Mouse (Mus musculus): ENCODE measurements around the gene Il1r1. TPM values are rescaled to one million over a fixed set of nuclear protein-coding genes. Genes with fewer than 3 reads are reported as not detected.
A peak's percentile ranks its signal among the peaks of the same experiment; 100 is the strongest.

Gene Il1r1
- polyA plus RNA-seq, 1 experiment = 3.4 TPM

DNA sequence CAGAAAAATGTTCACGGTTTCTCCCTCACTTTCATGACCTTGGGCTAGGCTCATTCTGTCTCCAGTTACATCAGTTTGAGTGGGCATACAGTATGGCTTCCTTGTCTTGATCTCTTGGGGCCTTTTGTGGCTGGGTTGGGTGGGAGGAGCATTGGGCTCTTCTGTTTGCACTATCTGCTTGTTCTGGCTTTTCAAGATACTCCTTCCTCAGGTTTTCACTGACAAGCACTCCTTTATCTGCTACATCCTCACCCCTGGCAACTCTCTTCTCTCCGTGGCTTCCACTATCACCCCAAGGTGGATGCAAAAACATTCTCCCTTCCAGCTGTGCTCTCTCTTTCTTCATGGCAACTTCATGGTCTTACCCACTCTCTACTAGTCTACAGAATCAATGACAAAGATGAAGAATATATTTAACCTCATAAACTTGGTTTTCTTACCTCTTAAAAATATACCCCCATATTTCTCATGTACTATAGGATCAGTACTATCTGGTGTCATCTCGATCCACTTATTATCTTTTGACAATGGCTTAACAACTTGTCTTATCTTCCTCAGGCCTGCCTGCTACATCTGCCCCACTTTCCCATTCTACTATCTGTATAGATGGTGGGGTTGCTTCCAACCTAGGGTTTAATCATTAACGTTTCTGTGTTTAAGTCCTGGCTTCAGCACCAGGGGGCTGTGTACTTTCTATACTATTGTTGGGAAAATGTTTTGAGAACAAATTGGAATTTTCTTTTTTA, 127.5 kb downstream of the Il1r1 start:
- DNase-seq = no peak
- Histone ChIP-seq H3K27ac (ENCODE audit: insufficient read depth, low read depth, low read length) (no peak overlapping the region), H3K4me3 (ENCODE audit: insufficient read depth, low read depth, low read length) (no peak overlapping the region), H3K36me3 (ENCODE audit: control insufficient read depth, insufficient read depth, low read length) (no peaks in the 10 kb centered on the region), H3K4me1 (ENCODE audit: control insufficient read depth, insufficient read depth, low read length) (no peaks in the 10 kb centered on the region), H3K27me3 (replicated peaks; ENCODE audit: control insufficient read depth, insufficient read depth, low read length) (no peaks in the 10 kb centered on the region)
- 80% methylated on average over 4 of the region's 4 CpGs for WGBS
- no peak for TF ChIP-seq POLR2A (IDR thresholded peaks at IDR 0.05; ENCODE audit: low read depth, low read length)
- no peak for TF ChIP-seq CTCF (conservative IDR thresholded peaks at IDR 0.05; ENCODE audit: insufficient read depth, insufficient read length, low read depth, low read length)

GRCm38 (mm10) chr1:40352904-40353286, 128.0 kb downstream of the Il1r1 start:
- no peak for DNase-seq
- 82% methylated on average over 2 of the region's 2 CpGs for WGBS
- TF ChIP-seq CTCF (conservative IDR thresholded peaks at IDR 0.05; ENCODE audit: insufficient read depth, insufficient read length, low read depth, low read length) (no peak), POLR2A (IDR thresholded peaks at IDR 0.05; ENCODE audit: low read depth, low read length) (no peak)
- Histone ChIP-seq H3K4me1 (ENCODE audit: control insufficient read depth, insufficient read depth, low read length) (no peaks in the 10 kb centered on the region), H3K4me3 (ENCODE audit: insufficient read depth, low read depth, low read length) (no peak overlapping the region), H3K27ac (ENCODE audit: insufficient read depth, low read depth, low read length) (no peak overlapping the region), H3K27me3 (replicated peaks; ENCODE audit: control insufficient read depth, insufficient read depth, low read length) (no peaks in the 10 kb centered on the region), H3K36me3 (ENCODE audit: control insufficient read depth, insufficient read depth, low read length) (no peaks in the 10 kb centered on the region)

GRCm38 (mm10) chr1:40354665-40355064, 129.8 kb downstream of the Il1r1 start:
- TF ChIP-seq CTCF (conservative IDR thresholded peaks at IDR 0.05; ENCODE audit: insufficient read depth, insufficient read length, low read depth, low read length) (no peak), POLR2A (IDR thresholded peaks at IDR 0.05; ENCODE audit: low read depth, low read length) (no peak)
- no peak overlapping the region for H3K27ac ChIP-seq (ENCODE audit: insufficient read depth, low read depth, low read length)
- no peaks in the 10 kb centered on the region for H3K36me3 ChIP-seq (ENCODE audit: control insufficient read depth, insufficient read depth, low read length)
- H3K4me3 ChIP-seq (ENCODE audit: insufficient read depth, low read depth, low read length) = no peak overlapping the region
- 86% methylated on average over 3 of the region's 3 CpGs for WGBS
- H3K4me1 ChIP-seq (ENCODE audit: control insufficient read depth, insufficient read depth, low read length) = no peaks in the 10 kb centered on the region
- no peak for DNase-seq
- H3K27me3 ChIP-seq (replicated peaks; ENCODE audit: control insufficient read depth, insufficient read depth, low read length) = no peaks in the 10 kb centered on the region

DNA sequence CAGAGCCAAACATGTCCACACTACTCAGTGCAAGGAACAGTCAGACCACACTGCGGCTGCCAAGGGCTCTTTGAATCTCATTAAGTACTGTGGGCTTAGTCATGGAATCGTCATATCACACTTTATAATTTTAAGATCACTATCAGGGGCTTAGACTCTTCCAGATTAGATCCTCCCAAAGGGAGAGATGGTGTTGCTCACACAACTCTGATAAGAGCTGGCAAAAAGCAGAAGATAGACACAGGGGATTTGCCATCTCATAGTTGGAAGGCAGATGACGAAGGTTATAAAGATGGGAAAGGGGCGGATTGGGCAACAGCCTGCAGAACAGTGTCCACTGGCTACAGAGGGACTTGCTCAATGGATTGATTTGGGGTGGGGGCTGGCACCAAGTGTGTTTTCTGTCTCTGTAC, 130.6 kb downstream of the Il1r1 start:
- no peak for TF ChIP-seq POLR2A (IDR thresholded peaks at IDR 0.05; ENCODE audit: low read depth, low read length)
- TF ChIP-seq CTCF (conservative IDR thresholded peaks at IDR 0.05; ENCODE audit: insufficient read depth, insufficient read length, low read depth, low read length) = no peak
- no peaks in the 10 kb centered on the region for H3K4me1 ChIP-seq (ENCODE audit: control insufficient read depth, insufficient read depth, low read length)
- no peak for DNase-seq
- no peak overlapping the region for H3K4me3 ChIP-seq (ENCODE audit: insufficient read depth, low read depth, low read length)
- WGBS = 88% methylated on average over 4 of the region's 4 CpGs
- no peak overlapping the region for H3K27ac ChIP-seq (ENCODE audit: insufficient read depth, low read depth, low read length)
- no peaks in the 10 kb centered on the region for H3K27me3 ChIP-seq (replicated peaks; ENCODE audit: control insufficient read depth, insufficient read depth, low read length)
- H3K36me3 ChIP-seq (ENCODE audit: control insufficient read depth, insufficient read depth, low read length) = no peaks in the 10 kb centered on the region

DNA sequence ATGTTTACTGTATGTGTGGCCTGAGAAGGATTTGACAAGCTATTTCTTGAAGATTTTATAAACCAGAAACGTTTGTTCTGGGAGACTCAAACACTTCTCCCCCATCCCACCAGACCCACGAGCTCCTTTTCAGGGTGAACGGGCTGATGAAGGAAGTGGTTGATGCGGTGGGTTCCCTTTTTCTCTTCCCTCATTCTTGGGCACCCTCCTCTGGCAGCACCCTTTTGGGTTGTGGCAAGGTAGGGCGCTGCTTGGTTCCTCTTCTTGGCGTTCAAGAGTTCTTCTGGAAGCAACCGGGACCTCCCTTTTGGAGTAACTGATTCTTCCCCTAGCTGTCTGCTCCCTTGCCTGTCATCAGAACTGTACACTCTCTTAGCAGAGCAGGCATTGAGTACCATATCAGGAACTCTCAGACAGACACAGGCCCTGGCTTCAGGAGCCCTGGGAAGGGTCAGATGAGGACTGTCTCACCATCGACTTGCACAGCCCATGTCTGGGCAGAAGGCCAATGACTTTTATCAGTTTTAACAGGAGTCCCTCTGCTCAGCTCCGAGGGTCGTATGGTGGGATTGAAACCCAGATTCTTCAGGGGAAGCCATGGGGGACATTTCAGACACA, 131.1 kb downstream of the Il1r1 start:
- peak; percentile 15 for DNase-seq
- no peak overlapping the region for H3K27ac ChIP-seq (ENCODE audit: insufficient read depth, low read depth, low read length)
- no peak for TF ChIP-seq POLR2A (IDR thresholded peaks at IDR 0.05; ENCODE audit: low read depth, low read length)
- no peak for TF ChIP-seq CTCF (conservative IDR thresholded peaks at IDR 0.05; ENCODE audit: insufficient read depth, insufficient read length, low read depth, low read length)
- H3K36me3 ChIP-seq (ENCODE audit: control insufficient read depth, insufficient read depth, low read length) = no peaks in the 10 kb centered on the region
- WGBS = 71% methylated on average over 10 of the region's 10 CpGs
- no peaks in the 10 kb centered on the region for H3K27me3 ChIP-seq (replicated peaks; ENCODE audit: control insufficient read depth, insufficient read depth, low read length)
- no peaks in the 10 kb centered on the region for H3K4me1 ChIP-seq (ENCODE audit: control insufficient read depth, insufficient read depth, low read length)
- H3K4me3 ChIP-seq (ENCODE audit: insufficient read depth, low read depth, low read length) = no peak overlapping the region

DNA sequence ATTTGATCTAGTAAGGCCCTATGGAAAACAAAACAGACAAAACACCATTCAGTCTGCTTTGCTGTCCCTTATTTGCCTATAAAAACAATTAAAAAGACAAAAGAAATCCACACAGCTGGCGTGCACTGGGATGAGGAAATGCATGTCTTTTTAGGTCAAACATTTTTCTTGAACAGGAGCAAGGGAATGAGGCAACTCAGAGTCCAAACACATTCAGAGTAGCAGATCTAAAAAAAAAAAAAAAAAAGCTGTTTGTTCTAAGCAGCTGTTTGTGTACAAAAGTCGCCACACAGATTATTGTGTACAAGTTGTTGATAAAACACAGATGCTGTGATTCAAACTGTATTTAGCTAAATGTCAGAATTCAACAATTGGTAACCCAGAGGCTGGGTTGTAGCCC, 133.0 kb downstream of the Il1r1 start:
- DNase-seq = no peak
- WGBS = 67% methylated on average over 2 of the region's 2 CpGs
- TF ChIP-seq CTCF (conservative IDR thresholded peaks at IDR 0.05; ENCODE audit: insufficient read depth, insufficient read length, low read depth, low read length) (no peak), POLR2A (IDR thresholded peaks at IDR 0.05; ENCODE audit: low read depth, low read length) (no peak)
- no peaks in the 10 kb centered on the region for H3K36me3 ChIP-seq (ENCODE audit: control insufficient read depth, insufficient read depth, low read length)
- H3K27me3 ChIP-seq (replicated peaks; ENCODE audit: control insufficient read depth, insufficient read depth, low read length) = no peaks in the 10 kb centered on the region
- no peak overlapping the region for H3K4me3 ChIP-seq (ENCODE audit: insufficient read depth, low read depth, low read length)
- no peaks in the 10 kb centered on the region for H3K4me1 ChIP-seq (ENCODE audit: control insufficient read depth, insufficient read depth, low read length)
- H3K27ac ChIP-seq (ENCODE audit: insufficient read depth, low read depth, low read length) = no peak overlapping the region

- H3K4me3 ChIP-seq (ENCODE audit: insufficient read depth, low read depth, low read length) = no peak overlapping the region
- no peaks in the 10 kb centered on the region for H3K27me3 ChIP-seq (replicated peaks; ENCODE audit: control insufficient read depth, insufficient read depth, low read length)
- no peak overlapping the region for H3K27ac ChIP-seq (ENCODE audit: insufficient read depth, low read depth, low read length)
- WGBS = 82% methylated on average over 2 of the region's 2 CpGs
- no peaks in the 10 kb centered on the region for H3K36me3 ChIP-seq (ENCODE audit: control insufficient read depth, insufficient read depth, low read length)
- TF ChIP-seq POLR2A (IDR thresholded peaks at IDR 0.05; ENCODE audit: low read depth, low read length) (no peak), CTCF (conservative IDR thresholded peaks at IDR 0.05; ENCODE audit: insufficient read depth, insufficient read length, low read depth, low read length) (no peak)
- no peaks in the 10 kb centered on the region for H3K4me1 ChIP-seq (ENCODE audit: control insufficient read depth, insufficient read depth, low read length)
- DNase-seq = no peak
Measured at GRCm38 (mm10) chr1:40358351-40358750, 133.5 kb downstream of the Il1r1 start.
